Mouse (Mus musculus) kidney, adult 2 months (tissue): ENCODE data around the gene Dand5.

Experiments used
- CTCF ChIP-seq: fragments of 200-500 bp; conservative IDR thresholded peaks from 2 replicates; pipeline ENCODE4 v1.5.1; 2011; ENCODE audit warnings: low read depth, mild to moderate bottlenecking, control low read depth, low read length, moderate library complexity, mixed read lengths; ENCODE audit not compliant: insufficient read depth, insufficient read length
- POLR2A ChIP-seq: fragments of 200-500 bp; IDR thresholded peaks from one replicate; pipeline ENCODE4 v1.6.1; 2011; ENCODE audit warnings: low read depth, low read length, control low read depth

DNA sequence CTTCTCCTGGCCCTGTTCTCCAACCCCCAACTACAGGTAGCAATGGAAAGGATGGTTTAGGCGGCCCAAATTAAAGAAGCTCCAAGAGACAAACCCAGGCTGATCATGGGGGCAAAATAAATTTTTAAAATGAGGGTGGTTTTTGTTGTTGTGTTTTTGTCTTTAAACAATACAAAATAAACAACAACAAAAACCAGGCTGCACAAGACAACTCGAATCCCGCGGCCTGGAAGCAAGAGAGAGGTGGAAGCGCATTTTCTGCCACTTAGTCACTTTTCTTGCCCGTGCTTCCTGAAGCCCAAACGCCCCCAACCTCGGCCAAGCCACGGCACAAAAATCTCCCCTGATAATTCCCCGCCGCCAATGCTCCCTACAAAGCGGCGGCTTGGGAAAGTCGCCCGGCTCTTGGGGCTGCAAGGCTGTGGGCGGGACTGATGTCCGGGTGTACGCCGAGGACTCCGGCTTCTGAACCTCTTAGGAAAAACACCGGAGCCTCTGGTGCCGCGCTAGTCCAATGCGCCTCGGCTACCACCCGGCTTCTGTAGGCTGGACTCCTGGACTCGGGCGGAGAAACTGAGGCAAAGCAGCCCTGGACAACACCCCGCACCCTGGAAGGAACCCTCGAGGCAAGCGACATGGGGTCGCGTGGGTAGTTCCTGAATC is 38.6 kb downstream of the Dand5 start:
- TF ChIP-seq POLR2A (no peak), CTCF (no peak)
